Mouse (Mus musculus) cerebellum, adult 2 months (tissue): ENCODE data around the gene Cwc27. TPM values are rescaled to one million over a fixed set of nuclear protein-coding genes. Genes with fewer than 3 reads are reported as not detected.

Source experiments
- DNase-seq, 2 experiments: peaks; one replicate each; pipeline ENCODE4 v3.0.0; 2021
- H3K27ac ChIP-seq: fragments of 200-500 bp; 2 replicates; pipeline ENCODE4 v1.5.1; 2012; ENCODE audit warnings: low read length, control low read depth, inconsistent platforms; ENCODE audit not compliant: insufficient read depth
- H3K27me3 ChIP-seq: fragments of 200-500 bp; 2 replicates; pipeline ENCODE4 v1.6.1; 2012; ENCODE audit warnings: inconsistent platforms, mild to moderate bottlenecking, low read length, moderate library complexity; ENCODE audit not compliant: control insufficient read depth, insufficient read depth
- H3K4me1 ChIP-seq: fragments of 200-500 bp; 2 replicates; pipeline ENCODE4 v1.6.1; 2011; ENCODE audit warnings: low read length; ENCODE audit not compliant: control insufficient read depth, insufficient read depth
- H3K4me3 ChIP-seq: fragments of 200-500 bp; replicated peaks from 2 replicates; pipeline ENCODE3; 2011; ENCODE audit warnings: mild to moderate bottlenecking, low read depth, low read length, control low read depth; ENCODE audit not compliant: insufficient read depth
- CTCF ChIP-seq: fragments of 200-500 bp; IDR thresholded peaks from 2 replicates; pipeline ENCODE4 v1.5.1; 2011; ENCODE audit warnings: low read depth, mild to moderate bottlenecking, control low read depth, low read length, moderate library complexity, borderline replicate concordance; ENCODE audit not compliant: insufficient read depth
- POLR2A ChIP-seq: fragments of 200-500 bp; IDR thresholded peaks from 2 replicates; pipeline ENCODE4 v1.6.1; 2011; ENCODE audit warnings: low read length, control low read depth, borderline replicate concordance; ENCODE audit not compliant: insufficient read depth
- WGBS: fragments of 180-500 bp; shearing (Covaris S2); methylation state at CpG from one replicate; pipeline ENCODE4 v1.1.7; 2018; 5-methylcytosine and 5-hydroxymethylcytosine counted together
- polyA plus RNA-seq: library from polyadenylated mRNA; depleted of rRNA; stranded (reverse); fragments of >200 nt; gene quantifications from 2 replicates; pipeline ENCODE4 v1.2.3, GENCODE M21; 2012

The Cwc27 gene
- polyA plus RNA-seq, 1 experiment, result 16.4 TPM

DNA sequence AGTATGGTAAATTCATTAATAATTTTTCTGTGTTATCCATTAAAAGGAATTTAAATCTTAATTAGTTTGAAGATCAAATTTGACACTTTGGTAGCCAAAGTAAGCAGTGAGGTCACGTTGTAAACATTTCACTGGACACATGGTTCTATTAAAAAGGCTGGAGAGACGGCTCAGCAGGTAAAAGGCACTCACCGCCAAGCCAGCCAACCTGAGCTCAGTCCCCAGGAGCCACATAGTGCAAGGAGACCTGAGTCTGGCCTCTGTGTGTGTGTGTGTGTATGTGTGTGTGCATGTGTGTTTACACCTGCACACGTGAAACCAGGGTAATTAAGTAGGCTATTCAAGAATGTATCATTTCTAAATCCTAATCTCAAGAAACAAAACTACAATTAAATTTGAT lies 54.5 kb downstream of the Cwc27 start:
- Histone ChIP-seq H3K4me1 (peaks cover 9% of the 10 kb centered on the region), H3K27ac (peak overlapping the region; percentile 71), H3K27me3 (no peaks in the 10 kb centered on the region), H3K4me3 (no peak overlapping the region)
- DNase-seq, result peak in 1 of 2 experiments; percentile 56
- TF ChIP-seq POLR2A (no peak), CTCF (no peak)
- 24% methylated on average over 4 of the region's 4 CpGs for WGBS

DNA sequence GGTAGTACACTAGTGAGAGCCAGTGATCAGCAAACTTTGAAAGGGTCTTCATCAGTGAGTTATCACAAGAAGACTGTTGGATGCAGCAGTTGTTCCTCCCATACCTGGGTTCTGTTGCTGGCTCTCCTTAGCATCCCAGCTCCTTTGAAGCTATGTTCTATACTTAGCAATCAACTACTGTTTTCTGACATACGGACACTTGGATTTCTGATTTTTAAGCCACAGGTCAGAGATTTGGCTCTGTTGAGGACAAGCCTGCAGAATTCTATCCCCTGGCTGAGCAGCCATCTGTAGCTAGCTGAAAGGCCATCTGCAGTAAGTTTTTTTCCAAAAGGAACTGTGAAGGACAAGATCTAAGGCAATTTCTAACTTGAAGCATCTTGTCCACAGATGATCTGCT lies 57.6 kb downstream of the Cwc27 start:
- no peaks in the 10 kb centered on the region for H3K27me3 ChIP-seq
- peak overlapping the region; percentile 45; the same call in 1 of the 2 replicates for H3K27ac ChIP-seq
- WGBS, result 16% methylated on average over 1 of the region's 1 CpGs
- no peak for TF ChIP-seq CTCF
- no peak for TF ChIP-seq POLR2A
- H3K4me1 ChIP-seq, result peaks cover 9% of the 10 kb centered on the region
- peak; percentile 68 to 89 for DNase-seq
- H3K4me3 ChIP-seq, result no peak overlapping the region

- no peak overlapping the region for H3K27ac ChIP-seq
- H3K27me3 ChIP-seq, result no peaks in the 10 kb centered on the region
- no peak overlapping the region for H3K4me3 ChIP-seq
- TF ChIP-seq CTCF, result no peak
- no peak for TF ChIP-seq POLR2A
- peaks cover 6% of the 10 kb centered on the region; the same call in 1 of the 2 replicates for H3K4me1 ChIP-seq
- DNase-seq, result peak; percentile 40 to 55
Observed at GRCm38 (mm10) chr13:104747032-104747431, 69.9 kb downstream of the Cwc27 start.

DNA sequence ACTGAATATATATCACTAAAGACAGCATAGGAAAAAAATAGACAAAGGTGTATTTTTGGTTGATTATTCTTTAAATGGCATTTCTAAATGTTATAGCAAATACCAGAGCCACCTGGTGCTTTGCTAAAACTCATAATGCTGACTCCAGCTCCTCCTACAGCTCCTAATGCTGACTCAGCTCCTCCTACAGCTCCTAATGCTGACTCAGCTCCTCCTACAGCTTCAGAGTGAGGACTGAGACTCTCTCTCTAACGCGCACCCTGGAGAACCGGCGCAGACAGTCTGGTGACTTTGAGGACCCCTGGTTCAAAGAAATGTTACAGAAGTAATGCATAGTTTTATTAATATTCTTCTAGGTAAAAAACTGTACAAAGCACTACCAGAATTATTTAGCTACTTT lies 74.1 kb downstream of the Cwc27 start:
- Histone ChIP-seq H3K27ac (no peak overlapping the region), H3K4me1 (peaks cover 6% of the 10 kb centered on the region; the same call in 1 of the 2 replicates), H3K27me3 (no peaks in the 10 kb centered on the region), H3K4me3 (no peak overlapping the region)
- no peak for DNase-seq
- 94% methylated on average over 4 of the region's 4 CpGs for WGBS
- no peak for TF ChIP-seq CTCF
- no peak for TF ChIP-seq POLR2A

- Histone ChIP-seq H3K27ac (no peak overlapping the region), H3K4me3 (no peak overlapping the region), H3K4me1 (no peaks in the 10 kb centered on the region), H3K27me3 (no peaks in the 10 kb centered on the region)
- TF ChIP-seq CTCF (no peak), POLR2A (no peak)
- no peak for DNase-seq
- WGBS, result 55% methylated on average over 3 of the region's 3 CpGs
Observed at GRCm38 (mm10) chr13:104729261-104730046, 87.5 kb downstream of the Cwc27 start.

DNA sequence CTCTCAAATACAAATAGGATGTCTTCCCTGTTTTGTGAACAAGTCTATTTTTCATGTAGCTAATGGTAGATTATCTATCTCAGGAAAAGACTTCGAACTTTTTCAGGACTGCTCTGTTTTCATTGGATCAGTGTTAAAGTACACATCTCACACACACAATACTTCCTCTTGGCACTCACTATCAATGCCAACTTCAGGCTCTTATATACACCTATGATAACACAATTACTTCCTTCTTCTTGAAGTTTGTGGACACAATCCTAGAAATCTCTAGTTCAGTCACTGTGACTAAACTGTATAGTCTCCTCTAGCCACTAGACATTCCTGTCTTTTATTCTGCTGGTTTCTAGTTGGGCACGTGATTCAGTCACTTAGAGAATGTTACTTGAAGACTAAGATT lies 89.3 kb downstream of the Cwc27 start:
- Histone ChIP-seq H3K27me3 (no peaks in the 10 kb centered on the region), H3K4me1 (no peaks in the 10 kb centered on the region), H3K4me3 (no peak overlapping the region), H3K27ac (no peak overlapping the region)
- 94% methylated on average over 2 of the region's 2 CpGs for WGBS
- DNase-seq, result no peak
- no peak for TF ChIP-seq CTCF
- TF ChIP-seq POLR2A, result no peak

DNA sequence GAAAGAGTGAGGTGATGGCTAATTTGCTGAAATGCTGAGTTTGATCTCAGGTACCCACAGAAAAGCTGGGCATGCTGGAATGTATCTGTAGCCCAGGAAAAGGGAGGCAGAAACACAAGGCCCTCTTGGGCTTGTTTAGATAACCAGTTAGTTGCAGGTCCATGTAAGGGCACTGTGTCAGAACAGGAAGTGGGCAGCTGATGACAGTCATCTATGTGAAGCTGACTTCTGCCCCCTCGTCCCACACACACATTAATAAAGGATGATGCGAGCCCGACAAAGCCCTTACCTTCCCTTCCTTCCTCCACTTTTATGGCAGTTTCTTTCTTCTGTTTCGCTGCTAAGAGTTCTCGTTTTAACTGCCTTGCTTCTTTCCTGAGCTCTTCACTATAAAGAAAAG lies 96.8 kb downstream of the Cwc27 start:
- H3K27me3 ChIP-seq, result no peaks in the 10 kb centered on the region
- no peak for TF ChIP-seq CTCF
- TF ChIP-seq POLR2A, result no peak
- H3K4me3 ChIP-seq, result no peak overlapping the region
- no peak overlapping the region for H3K27ac ChIP-seq
- H3K4me1 ChIP-seq, result no peaks in the 10 kb centered on the region
- 90% methylated on average over 5 of the region's 5 CpGs for WGBS
- DNase-seq, result no peak

GRCm38 (mm10) chr13:104694612-104695355 lies 122.2 kb downstream of the Cwc27 start:
- 7% methylated on average over 6 of the region's 6 CpGs for WGBS
- H3K4me1 ChIP-seq, result peaks cover 11% of the 10 kb centered on the region; the same call in 1 of the 2 replicates
- TF ChIP-seq POLR2A (peak; percentile 72; the same call in 1 of the 2 replicates), CTCF (no peak)
- H3K27me3 ChIP-seq, result no peaks in the 10 kb centered on the region
- no peak overlapping the region for H3K4me3 ChIP-seq
- peak; percentile 82 to 97 for DNase-seq
- H3K27ac ChIP-seq, result peak overlapping the region; percentile 99; the same call in 1 of the 2 replicates
